Mouse (Mus musculus) G1E-ER4 (cell line): Measurements from ENCODE around the gene Pianp. TPM values are rescaled to one million over a fixed set of nuclear protein-coding genes. Genes with fewer than 3 reads are reported as not detected.

Experiments used
- GATA1 ChIP-seq: IDR thresholded peaks from one replicate; pipeline ENCODE4 v1.8.0; 2012; ENCODE audit warnings: low read length, inconsistent platforms
- polyA plus RNA-seq: library from polyadenylated mRNA; stranded (reverse); fragments of >175 nt; gene quantifications from 2 replicates; pipeline ENCODE4 v1.2.3, GENCODE M21; 2012

The Pianp gene
- polyA plus RNA-seq, 1 experiment: not detected

DNA sequence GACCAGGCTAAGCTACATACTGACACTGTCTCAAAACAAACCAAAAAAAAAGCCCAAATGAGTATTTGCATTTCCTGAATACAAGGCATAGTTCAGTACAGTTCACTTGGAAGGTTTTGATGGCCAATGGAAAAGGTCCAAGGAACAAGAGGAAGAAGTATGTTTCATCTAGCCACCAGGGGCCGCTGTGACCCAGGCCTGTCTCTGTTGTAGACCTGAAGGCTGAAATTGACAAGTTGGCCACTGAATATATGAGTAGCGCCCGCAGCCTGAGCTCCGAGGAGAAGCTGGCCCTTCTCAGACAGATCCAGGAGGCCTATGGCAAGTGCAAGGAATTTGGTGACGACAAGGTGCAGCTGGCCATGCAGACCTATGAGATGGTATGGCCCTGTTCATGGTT is 50.2 kb downstream of the Pianp start:
- no peak for TF ChIP-seq GATA1

- no peak for TF ChIP-seq GATA1
Measured at GRCm38 (mm10) chr6:125049678-125050077, 53.2 kb downstream of the Pianp start, which contains the start of gene Acrbp. Acrbp (plus strand) TSS chr6:125049689.

DNA sequence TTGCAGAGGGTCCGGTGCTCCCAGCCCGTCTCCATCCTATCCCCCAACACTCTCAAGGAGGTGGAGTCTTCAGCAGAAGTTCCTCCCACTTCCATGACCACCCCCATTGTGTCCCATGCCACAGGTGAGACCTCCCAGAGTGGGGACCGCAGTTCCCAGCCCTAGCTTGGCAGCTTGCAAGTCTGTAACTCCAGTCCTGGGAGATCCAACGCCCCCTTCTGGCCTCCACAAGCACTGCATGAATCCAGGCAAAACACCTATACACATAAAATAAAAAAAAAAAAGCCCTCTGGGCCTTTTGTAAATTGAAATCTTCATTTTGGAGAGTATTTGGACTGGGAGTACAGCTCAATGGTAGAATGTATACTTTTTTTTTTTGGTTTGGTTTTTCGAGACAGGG is 54.7 kb downstream of the Pianp start:
- no peak for TF ChIP-seq GATA1

Other genes with a start within 250 kb of the Pianp start
- gene Gm45234, start 240.7 kb upstream of the Pianp start, polyA plus RNA-seq: 1.7 and 2.3 TPM in 2 replicates
- gene Atn1, start 240.2 kb upstream of the Pianp start, polyA plus RNA-seq: 58.0 and 62.7 TPM in 2 replicates
- not detected in 2 replicates for gene Eno2, start 227.0 kb upstream of the Pianp start, polyA plus RNA-seq
- not detected in 2 replicates for gene Lrrc23, start 217.0 kb upstream of the Pianp start, polyA plus RNA-seq
- 10.8 and 11.7 TPM in 2 replicates for gene Spsb2, start 188.0 kb upstream of the Pianp start, polyA plus RNA-seq
- 388 and 516 TPM in 2 replicates for gene Tpi1, start 182.4 kb upstream of the Pianp start, polyA plus RNA-seq
- 54.8 and 73.3 TPM in 2 replicates for gene Usp5, start 167.2 kb upstream of the Pianp start, polyA plus RNA-seq
- gene Cdca3, start 167.1 kb upstream of the Pianp start, polyA plus RNA-seq: 64.7 and 82.9 TPM in 2 replicates
- not detected in 2 replicates for gene Gnb3, start 156.4 kb upstream of the Pianp start, polyA plus RNA-seq
- gene P3h3, start 138.9 kb upstream of the Pianp start, polyA plus RNA-seq: not detected in 2 replicates
- not detected in 2 replicates for gene Gpr162, start 132.7 kb upstream of the Pianp start, polyA plus RNA-seq
- gene Cd4, start 108.5 kb upstream of the Pianp start, polyA plus RNA-seq: not detected in 2 replicates
- gene Lag3, start 85.0 kb upstream of the Pianp start, polyA plus RNA-seq: not detected in 2 replicates
- 116 and 155 TPM in 2 replicates for gene Ptms, start 76.6 kb upstream of the Pianp start, polyA plus RNA-seq
- 344 and 363 TPM in 2 replicates for gene Mlf2, start 65.3 kb upstream of the Pianp start, polyA plus RNA-seq
- 93.0 and 105 TPM in 2 replicates for gene Cops7a, start 31.2 kb upstream of the Pianp start, polyA plus RNA-seq
- 59.3 and 76.3 TPM in 2 replicates for gene Zfp384, start 12.5 kb downstream of the Pianp start, polyA plus RNA-seq
- 15.9 and 16.1 TPM in 2 replicates for gene Ing4, start 43.1 kb downstream of the Pianp start, polyA plus RNA-seq
- gene Acrbp, start 53.0 kb downstream of the Pianp start, polyA plus RNA-seq: 3.0 and 4.4 TPM in 2 replicates
- 0.81 and 1.7 TPM in 2 replicates for gene Lpar5, start 71.2 kb downstream of the Pianp start, polyA plus RNA-seq
- gene Chd4, start 99.3 kb downstream of the Pianp start, polyA plus RNA-seq: 194 and 228 TPM in 2 replicates
- 49.3 and 104 TPM in 2 replicates for gene Nop2, start 135.2 kb downstream of the Pianp start, polyA plus RNA-seq
- 23.6 and 29.7 TPM in 2 replicates for gene Iffo1, start 148.5 kb downstream of the Pianp start, polyA plus RNA-seq
- 12,939 and 20,956 TPM in 2 replicates for gene Gapdh, start 169.8 kb downstream of the Pianp start, polyA plus RNA-seq
- gene Ncapd2, start 195.0 kb downstream of the Pianp start, polyA plus RNA-seq: 265 and 289 TPM in 2 replicates
- 176 and 228 TPM in 2 replicates for gene Mrpl51, start 195.1 kb downstream of the Pianp start, polyA plus RNA-seq
- gene Vamp1, start 218.9 kb downstream of the Pianp start, polyA plus RNA-seq: 2.3 and 3.1 TPM in 2 replicates
- 1.9 and 2.2 TPM in 2 replicates for gene Tapbpl, start 235.2 kb downstream of the Pianp start, polyA plus RNA-seq
- not detected in 2 replicates for gene Cd27, start 240.3 kb downstream of the Pianp start, polyA plus RNA-seq